Mouse (Mus musculus) liver, postnatal 0 days (tissue): ENCODE results near the gene Atp6ap2. TPM values are rescaled to one million over a fixed set of nuclear protein-coding genes. Genes with fewer than 3 reads are reported as not detected.
A peak's percentile ranks its signal among the peaks of the same experiment; 100 is the strongest.

ENCODE experiments used
- ATAC-seq: fragments of 200-750 bp; cut with Nextera tagmentation; 2 replicates; pipeline ENCODE4 v1.8.0; 2017; ENCODE audit warnings: mild to moderate bottlenecking, moderate library complexity
- DNase-seq: peaks from one replicate; pipeline ENCODE4 v3.0.0-alpha.2; 2016
- H3K27ac ChIP-seq: fragments of 300-500 bp; sonication (generic); 2 replicates; pipeline ENCODE4 v1.5.1; 2014; ENCODE audit warnings: antibody characterized with exemption, moderate library complexity, mild to moderate bottlenecking, low read depth
- H3K27me3 ChIP-seq: fragments of 300-500 bp; sonication (generic); 2 replicates; pipeline ENCODE4 v1.6.1; 2014; ENCODE audit warnings: low read length, control low read depth, mixed read lengths; ENCODE audit not compliant: insufficient read depth
- H3K36me3 ChIP-seq: fragments of 300-500 bp; sonication (generic); replicated peaks from 2 replicates; pipeline ENCODE4 v1.6.1; 2014; ENCODE audit warnings: mild to moderate bottlenecking, control low read depth, low read length, moderate library complexity, mixed read lengths; ENCODE audit not compliant: insufficient read depth
- H3K4me1 ChIP-seq: fragments of 300-500 bp; sonication (generic); 2 replicates; pipeline ENCODE4 v1.6.1; 2014; ENCODE audit warnings: antibody characterized with exemption, mild to moderate bottlenecking, control low read depth; ENCODE audit not compliant: insufficient read depth
- H3K4me2 ChIP-seq: fragments of 300-500 bp; sonication (generic); 2 replicates; pipeline ENCODE4 v1.6.1; 2014; ENCODE audit warnings: low read depth, mild to moderate bottlenecking, low read length, moderate library complexity, mixed read lengths
- H3K4me3 ChIP-seq: fragments of 300-500 bp; sonication (generic); 2 replicates; pipeline ENCODE4 v1.5.1; 2014; ENCODE audit warnings: low read depth, low read length
- H3K9ac ChIP-seq: fragments of 300-500 bp; sonication (generic); replicated peaks from 2 replicates; pipeline ENCODE4 v1.6.1; 2014; ENCODE audit warnings: mild to moderate bottlenecking, moderate library complexity
- H3K9me3 ChIP-seq: fragments of 300-500 bp; sonication (generic); 2 replicates; pipeline ENCODE4 v1.6.1; 2016; ENCODE audit warnings: mild to moderate bottlenecking, control low read depth, low read length, mixed read lengths
- CTCF ChIP-seq: sonication (generic); IDR thresholded peaks from 2 replicates; pipeline ENCODE4 v1.5.1; 2016; ENCODE audit warnings: antibody characterized with exemption, low read depth
- EP300 ChIP-seq: IDR thresholded peaks from 2 replicates; pipeline ENCODE4 v1.6.1; 2016; ENCODE audit warnings: antibody characterized with exemption, low read depth, mild to moderate bottlenecking
- WGBS: fragments of 180-500 bp; shearing (Covaris S2); extraction: QIAGEN DNeasy Blood & Tissue Kit; methylation state at CpG from one replicate; pipeline ENCODE4 v1.1.7; 2014; ENCODE audit not compliant: insufficient replicate concordance; 5-methylcytosine and 5-hydroxymethylcytosine counted together
- polyA plus RNA-seq: library from polyadenylated mRNA; unstranded; fragments of >200 nt; fragmentation: Nextera tagmentation; extraction: Ambion mirVana; gene quantifications from 2 replicates; pipeline ENCODE4 v1.2.1, GENCODE M21; 2015

Atp6ap2 gene
- 59.7 and 64.0 TPM in 2 replicates for polyA plus RNA-seq

- H3K4me3 ChIP-seq, result peak within 1 kb of the TSS; percentile 76
- DNase-seq (peak; percentile 93), ATAC-seq (peak; percentile 99)
- no peaks in the 10 kb centered on the region for H3K9me3 ChIP-seq
- no peaks in the 10 kb centered on the region; the same call in 1 of the 2 replicates for H3K27me3 ChIP-seq
- peak within 1 kb of the TSS; percentile 82 for H3K9ac ChIP-seq
- peak within 1 kb of the TSS; percentile 78 for H3K4me2 ChIP-seq
- no peaks in the 10 kb centered on the region for H3K4me1 ChIP-seq
- no peaks in the 10 kb centered on the region for H3K36me3 ChIP-seq
- TF ChIP-seq EP300 (no peak), CTCF (no peak)
- H3K27ac ChIP-seq, result peak within 1 kb of the TSS; percentile 84
- WGBS, result 11% methylated on average over 49 of the region's 49 CpGs
Observed at GRCm38 (mm10) chrX:12587192-12587957, at the start of gene Atp6ap2. TSS of gene Atp6ap2 (plus strand) at chrX:12587801.

GRCm38 (mm10) chrX:12544417-12544816, 43.2 kb upstream of the Atp6ap2 start:
- DNase-seq (no peak), ATAC-seq (no peak)
- TF ChIP-seq CTCF, result no peak
- no peak for TF ChIP-seq EP300
- no peaks in the 10 kb centered on the region for H3K27me3 ChIP-seq
- no peak overlapping the region for H3K4me2 ChIP-seq
- no peak overlapping the region for H3K4me3 ChIP-seq
- no peaks in the 10 kb centered on the region for H3K9me3 ChIP-seq
- H3K27ac ChIP-seq, result no peak overlapping the region
- no peaks in the 10 kb centered on the region for H3K36me3 ChIP-seq
- no peaks in the 10 kb centered on the region for H3K4me1 ChIP-seq
- WGBS, result 75% methylated on average over 1 of the region's 1 CpGs
- no peak overlapping the region for H3K9ac ChIP-seq

- 77% methylated on average over 7 of the region's 7 CpGs for WGBS
- no peak overlapping the region for H3K4me2 ChIP-seq
- ATAC-seq, result no peak
Observed at GRCm38 (mm10) chrX:12557086-12557485, 30.5 kb upstream of the Atp6ap2 start.

GRCm38 (mm10) chrX:12571407-12571806, 16.2 kb upstream of the Atp6ap2 start:
- H3K9ac ChIP-seq, result no peak overlapping the region
- H3K27ac ChIP-seq, result no peak overlapping the region
- H3K4me2 ChIP-seq, result no peak overlapping the region
- H3K27me3 ChIP-seq, result no peaks in the 10 kb centered on the region
- no peak for DNase-seq
- TF ChIP-seq CTCF, result no peak
- no peak for TF ChIP-seq EP300
- H3K9me3 ChIP-seq, result no peaks in the 10 kb centered on the region
- H3K36me3 ChIP-seq, result no peaks in the 10 kb centered on the region
- H3K4me3 ChIP-seq, result no peak overlapping the region
- ATAC-seq, result no peak
- 65% methylated on average over 1 of the region's 1 CpGs for WGBS
- no peaks in the 10 kb centered on the region for H3K4me1 ChIP-seq

More at GRCm38 (mm10) chrX:12557086-12557485, 30.5 kb upstream of the Atp6ap2 start:
- H3K36me3 ChIP-seq, result no peaks in the 10 kb centered on the region
- TF ChIP-seq EP300 (no peak), CTCF (no peak)
- no peaks in the 10 kb centered on the region; the same call in 1 of the 2 replicates for H3K9me3 ChIP-seq
- H3K9ac ChIP-seq, result no peak overlapping the region
- H3K27ac ChIP-seq, result no peak overlapping the region
- no peaks in the 10 kb centered on the region for H3K4me1 ChIP-seq
- no peak overlapping the region for H3K4me3 ChIP-seq
- H3K27me3 ChIP-seq, result no peaks in the 10 kb centered on the region
- DNase-seq, result no peak

- no peaks in the 10 kb centered on the region for H3K4me1 ChIP-seq
- no peak for TF ChIP-seq CTCF
- no peak for TF ChIP-seq EP300
- no peak for DNase-seq
- no peak overlapping the region for H3K27ac ChIP-seq
- no peak overlapping the region for H3K4me3 ChIP-seq
- no peak for ATAC-seq
- no peaks in the 10 kb centered on the region for H3K36me3 ChIP-seq
- no peak overlapping the region for H3K4me2 ChIP-seq
- no peaks in the 10 kb centered on the region for H3K9me3 ChIP-seq
- H3K9ac ChIP-seq, result no peak overlapping the region
- WGBS, result 48% methylated on average over 3 of the region's 3 CpGs
- no peaks in the 10 kb centered on the region for H3K27me3 ChIP-seq
Observed at GRCm38 (mm10) chrX:12577936-12578335, 9.7 kb upstream of the Atp6ap2 start.

- Histone ChIP-seq H3K4me3 (no peak overlapping the region), H3K4me1 (no peaks in the 10 kb centered on the region), H3K9ac (no peak overlapping the region), H3K27me3 (no peaks in the 10 kb centered on the region), H3K36me3 (no peaks in the 10 kb centered on the region), H3K9me3 (no peaks in the 10 kb centered on the region), H3K4me2 (no peak overlapping the region), H3K27ac (no peak overlapping the region)
- ATAC-seq (no peak), DNase-seq (no peak)
- WGBS, result 62% methylated on average over 2 of the region's 2 CpGs
- TF ChIP-seq EP300 (no peak), CTCF (no peak)
Observed at GRCm38 (mm10) chrX:12578339-12578868, 9.2 kb upstream of the Atp6ap2 start.
